Comparison of ENCODE assay signal across 16 mouse cellular contexts in genomic region chr17:10152808-10153413, GRCm38 (mm10).
DNase-seq lines count a peak whose midpoint lies in the region; ATAC-seq and TF ChIP-seq lines count a peak whose summit lies in the region.
"Had no signal": no experiment of that assay in that cellular context is flagged by ENCODE, and none has a peak within 500 bp of the region (broad histone marks: within the 10 kb centered on the region; RNA-seq: fewer than 3 reads in every experiment).

No protein-coding gene starts in this region.

- ATAC-seq in hindbrain, embryonic 14.5 days (ENCODE audit: low FRiP score) = no peak
- peak; percentile 69 for ATAC-seq in heart, postnatal 0 days (ENCODE audit: insufficient read depth, low read depth)
- ATAC-seq: inflammation-experienced regulatory T-cells, adult 6 months had no signal

- no peaks in the 10 kb centered on the region for H3K27me3 ChIP-seq in hindbrain, embryonic 10.5 days (ENCODE audit: insufficient read depth, poor library complexity, severe bottlenecking)
- H3K27me3 ChIP-seq in hindbrain, embryonic 14.5 days (ENCODE audit: control insufficient read depth, insufficient read depth, low read length) = no peaks in the 10 kb centered on the region
- no peaks in the 10 kb centered on the region for H3K27me3 ChIP-seq in heart, adult 2 months (ENCODE audit: control insufficient read depth, insufficient read depth, low read length)
- H3K27me3 ChIP-seq in heart, postnatal 0 days (ENCODE audit: control insufficient read depth, insufficient read depth, low read length) = no peaks in the 10 kb centered on the region
- H3K27me3 ChIP-seq: neural tube, embryonic 12.5 days had no signal

- no peak for DNase-seq in hindbrain, embryonic 10.5 days (ENCODE audit: low spot score)
- DNase-seq in hindbrain, embryonic 14.5 days (ENCODE audit: low spot score) = no peak
- DNase-seq in NIH3T3 (ENCODE audit: low read depth) = peak; percentile 4
- peak in 1 of 2 experiments; percentile 15 for DNase-seq in heart, adult 2 months
- DNase-seq in heart, postnatal 0 days (ENCODE audit: low spot score) = peak; percentile 55
- DNase-seq in cerebellum, postnatal 14 days = no peak
- no peak for DNase-seq in ovary, postnatal 36 days (ENCODE audit: low spot score)
- DNase-seq: cerebellum, adult 11 months; gastrocnemius, postnatal 36 days; kidney, adult 8-10 months; layer of hippocampus, postnatal 36 days; left cerebral cortex, postnatal 4 days; lung, adult 2 months; thymus, postnatal 14 days had no signal

- H3K27ac ChIP-seq in hindbrain, embryonic 10.5 days = 0 out of 2 replicates have a peak overlapping the region, but pooled peaks have one; percentile 16
- no peak overlapping the region for H3K27ac ChIP-seq in hindbrain, embryonic 14.5 days
- peak overlapping the region; percentile 20; the same call in 1 of the 2 replicates for H3K27ac ChIP-seq in heart, adult 2 months
- H3K27ac ChIP-seq in heart, postnatal 0 days (ENCODE audit: low read depth) = peak overlapping the region; percentile 49
- H3K27ac ChIP-seq: neural tube, embryonic 12.5 days had no signal

- peaks cover 8% of the 10 kb centered on the region; the same call in 1 of the 2 replicates for H3K9me3 ChIP-seq in hindbrain, embryonic 10.5 days
- H3K9me3 ChIP-seq in hindbrain, embryonic 14.5 days (ENCODE audit: control insufficient read depth, low read length) = no peaks in the 10 kb centered on the region; the same call in 1 of the 2 replicates
- no peaks in the 10 kb centered on the region; the same call in 1 of the 2 replicates for H3K9me3 ChIP-seq in heart, postnatal 0 days (replicated peaks; ENCODE audit: control insufficient read depth, low read length)

- H3K36me3 ChIP-seq in hindbrain, embryonic 10.5 days = no peaks in the 10 kb centered on the region
- H3K36me3 ChIP-seq in hindbrain, embryonic 14.5 days (replicated peaks; ENCODE audit: control insufficient read depth, insufficient read depth) = no peaks in the 10 kb centered on the region
- H3K36me3 ChIP-seq in heart, adult 2 months (ENCODE audit: control insufficient read depth, insufficient read depth, low read length) = no peaks in the 10 kb centered on the region
- no peaks in the 10 kb centered on the region for H3K36me3 ChIP-seq in heart, postnatal 0 days (replicated peaks; ENCODE audit: control insufficient read depth, insufficient read depth, low read length)
- H3K36me3 ChIP-seq: neural tube, embryonic 12.5 days had no signal

- no peak overlapping the region for H3K4me2 ChIP-seq in hindbrain, embryonic 14.5 days (replicated peaks)
- H3K4me2 ChIP-seq in heart, postnatal 0 days (ENCODE audit: low read depth, low read length) = no peak overlapping the region
- H3K4me2 ChIP-seq: neural tube, embryonic 12.5 days had no signal

- H3K4me3 ChIP-seq in hindbrain, embryonic 10.5 days = no peak overlapping the region
- no peak overlapping the region for H3K4me3 ChIP-seq in hindbrain, embryonic 14.5 days (replicated peaks; ENCODE audit: low read length)
- H3K4me3 ChIP-seq in heart, adult 2 months = no peak overlapping the region
- no peak overlapping the region for H3K4me3 ChIP-seq in heart, postnatal 0 days (ENCODE audit: low read depth, low read length)
- H3K4me3 ChIP-seq: neural tube, embryonic 12.5 days had no signal

- TF ChIP-seq CTCF in heart, adult 2 months (IDR thresholded peaks at IDR 0.05) = no peak
- no peak for TF ChIP-seq CTCF in heart, postnatal 0 days (IDR thresholded peaks at IDR 0.05; ENCODE audit: low read depth)

- TF ChIP-seq EP300 in heart, adult 2 months (IDR thresholded peaks at IDR 0.05; ENCODE audit: insufficient read depth, low read depth, low read length) = no peak
- TF ChIP-seq EP300 in heart, postnatal 0 days (IDR thresholded peaks at IDR 0.05; ENCODE audit: low read depth) = no peak

- 65% methylated on average over 8 of the region's 8 CpGs for WGBS in hindbrain, embryonic 10.5 days
- 61% methylated on average over 8 of the region's 8 CpGs for WGBS in hindbrain, embryonic 14.5 days
- 36% methylated on average over 8 of the region's 8 CpGs for WGBS in heart, adult 2 months
- 17% methylated on average over 8 of the region's 8 CpGs for WGBS in heart, postnatal 0 days

- peaks cover 8% of the 10 kb centered on the region for H3K4me1 ChIP-seq in hindbrain, embryonic 10.5 days (replicated peaks)
- 0 out of 2 replicates have a peak, but pooled peaks cover 7% of the 10 kb centered on the region for H3K4me1 ChIP-seq in hindbrain, embryonic 14.5 days (replicated peaks; ENCODE audit: control insufficient read depth, insufficient read depth, low read length)
- H3K4me1 ChIP-seq in heart, adult 2 months (ENCODE audit: control insufficient read depth, insufficient read depth, low read length) = peaks cover 7% of the 10 kb centered on the region
- peaks cover 11% of the 10 kb centered on the region for H3K4me1 ChIP-seq in heart, postnatal 0 days (ENCODE audit: control insufficient read depth, insufficient read depth)

- no peaks in the 10 kb centered on the region for H3K79me2 ChIP-seq in heart, adult 2 months (replicated peaks; ENCODE audit: control insufficient read depth, insufficient read depth, low read length)

- no peak overlapping the region for H3K9ac ChIP-seq in hindbrain, embryonic 14.5 days
- H3K9ac ChIP-seq in heart, adult 2 months (ENCODE audit: low read depth, low read length) = no peak overlapping the region
- H3K9ac ChIP-seq in heart, postnatal 0 days (replicated peaks; ENCODE audit: low read depth, low read length) = no peak overlapping the region
- H3K9ac ChIP-seq: neural tube, embryonic 12.5 days had no signal

- no peak for TF ChIP-seq POLR2A in heart, adult 2 months (IDR thresholded peaks at IDR 0.05; ENCODE audit: insufficient read depth, low read depth, low read length)

- intact Hi-C loops in heart, adult 2 months (cut with DNase I) = loop anchor here (5.0 kb wide), 1 partner anchor 56 kb away; no protein-coding TSS in a partner anchor

Comparison
In these comparisons a context has a peak if more than half of its experiments do, and no peak if none do; other contexts are left out.
1. DNase-seq: peak in NIH3T3 (single experiment) and heart, postnatal 0 days (single experiment); none in hindbrain, embryonic 10.5 days (single experiment), hindbrain, embryonic 14.5 days (single experiment), cerebellum, postnatal 14 days (0 of 2) and ovary, postnatal 36 days (single experiment).